Mouse (Mus musculus) liver (tissue): ENCODE data around the gene Gm8279.
"Not testable (repeated sequence)": the region's sequence is repeated elsewhere in the genome, so short reads cannot be mapped to it uniquely, and the experiment has no call there.

Experiments
- DNase-seq: peaks from one replicate; pipeline ENCODE4 v3.0.0-alpha.2; 2020; ENCODE audit warnings: mixed read lengths

Gene Gm8279

GRCm38 (mm10) chr14:5131219-5131618 is at the start of gene Gm8279:
Gene Gm8279 (plus strand): TSS chr14:5131519.
- not testable (repeated sequence) for DNase-seq

- DNase-seq, result not testable (repeated sequence)
Observed at GRCm38 (mm10) chr14:5164235-5164634, 32.9 kb downstream of the Gm8279 start, which contains the start of gene Gm3317. Gene Gm3317 (plus strand): TSS chr14:5164535.

- not testable (repeated sequence) for DNase-seq
Observed at GRCm38 (mm10) chr14:5185493-5185892, 54.2 kb downstream of the Gm8279 start, which contains the start of gene Gm8271. Gene Gm8271 (plus strand): TSS chr14:5185793.
